Mouse (Mus musculus): ENCODE measurements around the gene Epb41l5. TPM values are rescaled to one million over a fixed set of nuclear protein-coding genes. Genes with fewer than 3 reads are reported as not detected.

Epb41l5 gene
- total RNA-seq, 2 experiments from 2014 or later: 9.3 to 9.9 TPM

DNA sequence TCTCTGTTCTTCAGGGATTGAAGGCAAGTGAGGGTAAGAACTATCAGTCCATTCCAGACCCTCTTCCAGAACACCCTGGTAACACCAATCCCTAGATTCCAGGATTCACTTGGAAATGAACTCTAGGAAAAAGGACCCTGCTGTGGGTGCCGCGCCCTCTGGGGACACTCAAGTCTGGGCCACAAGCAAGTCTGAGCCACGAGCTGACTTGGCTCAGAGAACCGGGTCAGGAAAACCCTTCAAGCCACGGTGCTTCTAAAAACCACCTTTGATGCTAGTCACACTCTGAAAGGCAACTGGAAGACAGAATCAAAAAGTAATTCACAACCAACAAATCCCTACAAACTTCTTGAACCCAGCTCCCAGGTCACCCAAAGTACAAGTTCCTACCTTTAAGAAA is 145.0 kb downstream of the Epb41l5 start:
- DNase-seq (ENCODE audit: low spot score in 2 of 2): no peak

DNA sequence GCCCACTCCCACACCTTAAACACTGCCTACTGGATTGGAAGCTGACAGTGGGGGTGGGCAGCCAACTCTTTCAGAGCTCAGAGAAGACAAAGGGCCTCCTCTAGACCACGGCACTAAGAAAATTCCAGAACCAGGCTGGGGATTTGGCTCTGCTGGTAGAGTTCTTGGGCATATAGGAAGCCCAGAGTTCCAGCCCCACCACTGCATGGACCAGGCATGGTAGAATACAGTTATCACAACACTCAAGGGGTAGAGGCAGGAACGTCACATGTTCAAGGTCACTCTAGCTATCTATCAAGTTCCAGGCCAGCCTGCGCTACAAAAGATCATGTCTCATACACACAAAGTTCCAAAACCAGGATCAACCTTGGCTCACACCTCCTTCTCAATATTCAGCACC is 145.6 kb downstream of the Epb41l5 start:
- no peak for DNase-seq (ENCODE audit: low spot score in 2 of 2)

DNA sequence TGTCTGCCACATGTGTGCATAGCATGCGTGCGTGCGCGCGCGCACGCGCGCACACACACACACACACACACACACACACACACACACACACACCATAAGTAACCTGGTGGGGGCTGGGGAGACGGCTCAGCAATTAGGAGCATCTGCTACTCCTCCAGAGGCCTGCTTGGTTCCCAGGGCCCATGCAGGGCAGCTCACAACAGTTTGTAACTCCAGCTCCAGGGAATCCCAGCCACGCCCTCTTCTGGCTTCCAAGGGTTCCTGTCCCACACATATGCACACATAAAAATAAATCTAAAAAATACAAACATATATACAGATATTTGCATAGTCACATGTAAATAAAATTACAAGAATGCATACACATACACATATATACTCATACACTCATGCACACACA is 146.1 kb downstream of the Epb41l5 start:
- no peak for DNase-seq (ENCODE audit: low spot score in 2 of 2)

DNA sequence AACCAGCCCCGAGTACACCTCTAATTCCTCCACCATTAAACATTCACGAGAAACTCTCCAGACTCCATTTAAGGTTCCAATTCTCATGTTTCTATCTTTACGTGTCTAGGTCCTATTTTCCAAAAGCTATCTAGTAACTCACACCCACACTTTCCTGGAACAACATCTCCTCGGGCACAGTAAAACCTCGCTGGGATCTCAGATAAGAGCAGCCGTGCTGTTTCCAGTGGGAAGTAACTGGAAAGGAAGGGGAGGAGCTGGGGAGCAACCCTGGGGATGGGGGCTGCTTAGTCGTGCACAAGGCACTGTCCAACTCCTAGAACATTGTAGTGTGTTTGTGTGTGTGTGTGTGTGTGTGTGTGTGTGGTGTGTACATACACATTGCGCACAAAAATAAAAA is 146.9 kb downstream of the Epb41l5 start:
- DNase-seq (ENCODE audit: low spot score in 2 of 2): no peak

DNA sequence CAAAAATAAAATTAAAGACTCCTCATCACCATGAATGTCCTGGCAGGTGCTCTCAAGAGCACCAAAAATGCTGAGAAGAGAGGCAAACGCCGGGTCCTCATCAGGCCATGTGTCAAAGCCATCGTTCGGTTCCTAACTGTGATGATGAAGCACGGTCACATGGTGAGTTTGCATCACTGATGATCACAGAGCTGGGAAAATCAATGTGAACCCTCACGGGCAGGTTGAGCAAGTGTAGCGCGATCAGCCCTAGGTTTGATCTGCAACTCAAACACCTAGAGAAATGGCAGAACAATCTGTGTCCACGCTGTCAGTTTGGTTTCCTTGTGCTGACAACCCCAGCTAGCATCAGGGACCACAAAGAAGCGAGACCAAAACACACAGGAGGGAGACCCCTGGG is 149.3 kb downstream of the Epb41l5 start:
- DNase-seq (ENCODE audit: low spot score in 2 of 2): no peak

DNA sequence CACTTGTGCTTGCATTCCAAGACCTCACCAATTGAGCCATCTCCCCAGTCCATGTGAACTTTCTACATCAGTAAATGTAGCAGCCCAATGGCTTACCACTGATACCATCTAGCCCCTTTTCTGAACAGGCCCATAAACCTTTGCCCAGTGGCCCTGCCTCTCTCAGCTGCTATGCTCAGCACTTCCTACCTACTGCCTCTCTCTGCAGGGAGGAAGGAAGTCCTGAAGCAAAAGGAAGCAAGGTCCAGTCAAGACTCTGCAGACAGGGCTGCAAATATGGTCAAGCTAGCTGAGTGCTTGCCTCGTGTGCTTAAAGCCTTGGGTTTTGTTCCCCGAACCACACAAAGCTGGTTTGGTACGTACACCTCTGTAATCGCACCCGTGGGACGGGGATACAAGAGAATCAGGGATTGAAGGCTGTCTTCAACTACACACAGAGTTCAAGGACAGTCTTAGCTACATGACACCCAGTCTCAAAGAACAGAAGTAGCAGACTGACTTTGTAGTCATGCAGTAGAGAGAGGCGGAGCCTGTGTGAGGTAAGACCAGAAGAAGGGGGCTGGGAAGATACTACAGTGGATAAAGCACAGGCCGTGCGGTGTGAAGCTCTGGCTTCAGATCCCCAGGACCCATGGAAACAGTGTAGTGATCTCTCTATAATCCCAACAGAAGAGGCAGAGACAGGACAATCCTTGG is 150.1 kb downstream of the Epb41l5 start:
- no peak for DNase-seq (ENCODE audit: low spot score in 2 of 2)

DNA sequence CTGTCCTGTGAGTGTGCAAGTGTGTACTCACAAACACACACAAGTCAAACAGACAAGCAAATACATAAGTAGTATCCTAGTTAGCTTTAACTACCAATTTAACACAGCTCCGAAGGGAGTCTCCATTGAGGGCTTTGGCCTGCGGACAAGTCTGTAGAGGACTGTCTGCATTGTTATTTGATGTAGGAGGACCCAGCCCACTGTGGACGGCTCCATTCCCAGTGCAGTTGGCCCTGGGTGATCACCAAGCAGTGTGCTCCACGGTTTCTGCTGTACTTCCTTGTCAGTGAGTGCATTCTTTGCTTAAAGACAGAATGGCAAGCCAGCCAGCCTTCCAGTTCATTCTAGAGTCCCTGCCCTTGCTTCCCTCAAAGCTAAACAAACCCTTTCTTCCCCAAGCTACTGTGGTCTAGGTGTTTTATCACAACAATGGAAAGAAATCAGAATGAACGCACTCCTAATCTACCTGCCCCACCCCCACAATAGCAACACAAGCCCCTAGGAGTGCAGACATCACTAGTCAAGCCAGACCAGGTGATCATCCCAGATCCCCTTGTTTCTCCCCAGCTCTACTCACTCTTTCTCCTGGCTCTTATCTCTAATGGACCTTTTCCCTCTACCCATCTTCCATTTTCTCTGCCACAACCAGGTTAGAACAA is 151.3 kb downstream of the Epb41l5 start:
- no peak for DNase-seq (ENCODE audit: low spot score in 2 of 2)

DNA sequence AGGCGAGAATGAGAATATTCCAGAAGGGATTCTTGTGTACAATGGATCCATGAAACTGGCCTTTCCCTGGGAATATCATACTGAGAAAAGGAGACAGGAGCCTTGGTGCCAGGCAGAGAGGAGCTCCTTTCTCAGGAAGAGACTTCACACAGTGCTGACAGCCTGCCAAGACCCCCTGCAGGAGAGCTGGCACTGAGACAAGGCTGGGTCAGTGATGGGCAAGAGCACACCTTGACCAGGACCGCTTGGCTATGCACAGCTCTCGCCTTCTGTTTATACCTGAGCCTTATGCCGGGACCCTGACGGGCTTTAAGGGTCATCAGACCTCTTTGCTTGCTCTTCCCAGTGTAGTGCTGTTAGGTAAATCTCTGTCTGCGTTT is 153.4 kb downstream of the Epb41l5 start:
- no peak for DNase-seq (ENCODE audit: low spot score in 2 of 2)

Other genes with a start within 250 kb of the Epb41l5 start
- 10 to 100 TPM; 17.2 to 17.3 TPM for gene Inhbb, start 226.8 kb downstream of the Epb41l5 start, total RNA-seq (2021)
- 10 to 100 TPM; 33.9 to 40.3 TPM for gene Ralb, start 144.2 kb downstream of the Epb41l5 start, total RNA-seq (2021)
- 10 to 100 TPM; 10.3 to 11.9 TPM for gene Tmem185b, start 122.8 kb downstream of the Epb41l5 start, total RNA-seq (2021)
- 10 to 100 TPM; 43.8 to 43.9 TPM for gene Ptpn4, start 188.6 kb upstream of the Epb41l5 start, total RNA-seq (2021)

Data from layer of hippocampus, postnatal 10 days (tissue).